Mouse (Mus musculus) liver, embryonic 14.5 days (tissue): Measurements from ENCODE around the gene Apol9a.

Source experiments
- CTCF ChIP-seq: IDR thresholded peaks from 2 replicates; pipeline ENCODE4 v1.5.1; 2016; ENCODE audit warnings: antibody characterized with exemption, low read depth, control low read depth
- EP300 ChIP-seq: IDR thresholded peaks from 2 replicates; pipeline ENCODE4 v1.6.1; 2016; ENCODE audit warnings: antibody characterized with exemption, low read depth

DNA sequence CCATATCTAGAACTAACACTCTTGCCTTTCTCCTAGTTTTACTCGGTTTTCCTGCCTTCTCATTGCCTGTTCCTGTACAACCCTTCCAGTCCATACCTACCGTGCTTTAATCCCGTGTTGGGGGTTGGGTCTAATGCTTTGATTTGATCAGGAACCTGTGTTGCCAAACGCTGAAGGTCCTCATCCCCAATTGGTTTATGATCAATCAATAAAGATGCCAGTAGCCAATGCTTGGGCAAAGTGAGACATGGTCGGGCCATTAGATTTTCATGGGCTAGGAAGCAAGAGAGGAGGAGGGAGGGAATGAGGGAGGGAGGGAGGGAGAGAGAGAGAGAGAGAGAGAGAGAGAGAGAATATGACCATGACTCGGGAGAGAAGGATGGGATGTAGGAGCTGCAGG lies 29.5 kb downstream of the Apol9a start:
- TF ChIP-seq CTCF (no peak), EP300 (no peak)
